25 mouse cellular contexts compared by ENCODE assay signal in genomic region chr11:100284988-100285387, GRCm38 (mm10). TPM values are rescaled to one million over a fixed set of nuclear protein-coding genes. Genes with fewer than 3 reads are reported as not detected.
DNase-seq lines count a peak whose midpoint lies in the region; ATAC-seq and TF ChIP-seq lines count a peak whose summit lies in the region.
"Had no signal": no experiment of that assay in that cellular context is flagged by ENCODE, and none has a peak within 500 bp of the region (broad histone marks: within the 10 kb centered on the region; RNA-seq: fewer than 3 reads in every experiment).

No protein-coding gene starts in this region.

- H3K27ac ChIP-seq in stomach, postnatal 0 days (replicated peaks): peak overlapping the region; percentile 98
- H3K27ac ChIP-seq: limb, embryonic 13.5 days; liver, embryonic 15.5 days; midbrain, embryonic 13.5 days; neural tube, embryonic 13.5 days had no signal

- peak overlapping the region; percentile 35; the same call in 1 of the 2 replicates for H3K9ac ChIP-seq in stomach, postnatal 0 days (ENCODE audit: low read length)
- H3K9ac ChIP-seq: limb, embryonic 13.5 days; liver, embryonic 15.5 days; midbrain, embryonic 13.5 days; neural tube, embryonic 13.5 days had no signal

- TF ChIP-seq CTCF in stomach, postnatal 0 days (IDR thresholded peaks at IDR 0.05; ENCODE audit: low read depth): no peak

- TF ChIP-seq EP300 in stomach, postnatal 0 days (optimal IDR thresholded peaks at IDR 0.05): peak; percentile 83

- peak; percentile 44 to 67 for DNase-seq in lung, adult 18-20 months
- DNase-seq in lung, postnatal 10 days: no peak
- DNase-seq in ZHBTc4 (ENCODE audit: low read depth, low spot score): peak; percentile 90
- DNase-seq in lung, postnatal 25 days (ENCODE audit: low spot score): peak; percentile 54
- DNase-seq in stomach, postnatal 0 days (ENCODE audit: low spot score): peak; percentile 82
- no peak for DNase-seq in adrenal gland, adult (ENCODE audit: inconsistent age in 2 of 2, low spot score in 1 of 2)
- DNase-seq in T-cell, adult 2 months (ENCODE audit: low spot score): no peak
- DNase-seq: adrenal gland, postnatal 25 days; B cell, adult 2 months; cerebellum, adult 11 months; cerebellum, postnatal 25 days; embryo, embryonic 11 days; heart, postnatal 10 days; right cerebral cortex, adult 18-20 months; thymus, adult 18-20 months had no signal

- no peak overlapping the region for H3K4me2 ChIP-seq in stomach, postnatal 0 days (replicated peaks; ENCODE audit: low read depth)
- H3K4me2 ChIP-seq: limb, embryonic 13.5 days; liver, embryonic 15.5 days; midbrain, embryonic 13.5 days; neural tube, embryonic 13.5 days had no signal

- 56% methylated on average over 4 of the region's 4 CpGs for WGBS in stomach, postnatal 0 days

- no peaks in the 10 kb centered on the region for H3K27me3 ChIP-seq in stomach, postnatal 0 days (ENCODE audit: control insufficient read depth, insufficient read depth, low read length)
- H3K27me3 ChIP-seq: limb, embryonic 13.5 days; midbrain, embryonic 13.5 days; neural tube, embryonic 13.5 days had no signal

- H3K4me1 ChIP-seq in stomach, postnatal 0 days (replicated peaks; ENCODE audit: control insufficient read depth, insufficient read depth): 0 out of 2 replicates have a peak, but pooled peaks cover 4% of the 10 kb centered on the region
- H3K4me1 ChIP-seq: limb, embryonic 13.5 days; liver, embryonic 15.5 days; neural tube, embryonic 13.5 days had no signal

- H3K9me3 ChIP-seq in stomach, postnatal 0 days (ENCODE audit: control insufficient read depth, low read length): no peaks in the 10 kb centered on the region
- H3K9me3 ChIP-seq: limb, embryonic 13.5 days; liver, embryonic 15.5 days; midbrain, embryonic 13.5 days; neural tube, embryonic 13.5 days had no signal

- H3K4me3 ChIP-seq in stomach, postnatal 0 days (ENCODE audit: low read depth, low read length): no peak overlapping the region
- H3K4me3 ChIP-seq: erythroblast, embryonic 14.5 days; limb, embryonic 13.5 days; liver, embryonic 15.5 days; midbrain, embryonic 13.5 days; neural tube, embryonic 13.5 days had no signal

- H3K36me3 ChIP-seq in stomach, postnatal 0 days (ENCODE audit: control insufficient read depth, insufficient read depth, low read length): no peaks in the 10 kb centered on the region
- H3K36me3 ChIP-seq: limb, embryonic 13.5 days; liver, embryonic 15.5 days; midbrain, embryonic 13.5 days; neural tube, embryonic 13.5 days had no signal

- ATAC-seq in stomach, postnatal 0 days (ENCODE audit: low FRiP score, low TSS enrichment): peak; percentile 51
- ATAC-seq: forebrain, embryonic 16.5 days; midbrain, embryonic 13.5 days had no signal

RNA-seq across cellular contexts. Expression of gene Krt42, which starts 15.3 kb away (rescaled TPM):
- 0.10 and 0.12 TPM in 2 replicates for polyA plus RNA-seq in stomach, postnatal 0 days (2015; fragmentation: Nextera tagmentation; extraction: Ambion mirVana)
- polyA plus RNA-seq: forebrain, embryonic 16.5 days; hindbrain, embryonic 11.5 days; intestine, embryonic 14.5 days; kidney, embryonic 16.5 days; large intestine, adult 2 months; limb, embryonic 13.5 days; liver, embryonic 15.5 days; midbrain, embryonic 13.5 days; neural tube, embryonic 13.5 days had no signal

RNA-seq across cellular contexts. Expression of gene Krt17, which starts 24.2 kb away (rescaled TPM):
- polyA plus RNA-seq in stomach, postnatal 0 days (2015; fragmentation: Nextera tagmentation; extraction: Ambion mirVana): 46.4 and 63.4 TPM in 2 replicates
- polyA plus RNA-seq: midbrain, embryonic 13.5 days had no signal

RNA-seq across cellular contexts. Expression of gene Eif1, which starts 34.7 kb away (rescaled TPM):
- polyA plus RNA-seq in stomach, postnatal 0 days (2015; fragmentation: Nextera tagmentation; extraction: Ambion mirVana): 1,487 and 1,495 TPM in 2 replicates

RNA-seq across cellular contexts. Expression of gene Krt16, which starts 36.3 kb away (rescaled TPM):
- polyA plus RNA-seq in stomach, postnatal 0 days (2015; fragmentation: Nextera tagmentation; extraction: Ambion mirVana): 2.1 and 4.0 TPM in 2 replicates
- polyA plus RNA-seq: erythroblast, embryonic 14.5 days; forebrain, embryonic 16.5 days; hindbrain, embryonic 11.5 days; intestine, embryonic 14.5 days; kidney, embryonic 16.5 days; liver, embryonic 15.5 days; midbrain, embryonic 13.5 days; neural tube, embryonic 13.5 days had no signal

RNA-seq across cellular contexts. Expression of gene Gast, which starts 49.2 kb away (rescaled TPM):
- polyA plus RNA-seq in stomach, postnatal 0 days (2015; fragmentation: Nextera tagmentation; extraction: Ambion mirVana): 52.0 and 84.7 TPM in 2 replicates
- polyA plus RNA-seq: forebrain, embryonic 16.5 days; hindbrain, embryonic 11.5 days; kidney, embryonic 16.5 days; large intestine, adult 2 months; limb, embryonic 13.5 days; liver, embryonic 15.5 days; neural tube, embryonic 13.5 days had no signal

Comparison
In these comparisons a context has a peak if more than half of its experiments do, and no peak if none do; other contexts are left out.
1. DNase-seq: peak in lung, adult 18-20 months (2 of 2), ZHBTc4 (single experiment), lung, postnatal 25 days (single experiment) and stomach, postnatal 0 days (single experiment); none in lung, postnatal 10 days (single experiment), adrenal gland, adult (0 of 2) and T-cell, adult 2 months (single experiment).